ENCODE assay signal across 25 mouse cellular contexts in genomic region chr9:117692486-117692885, GRCm38 (mm10).
DNase-seq lines count a peak whose midpoint lies in the region; ATAC-seq and TF ChIP-seq lines count a peak whose summit lies in the region.
"Had no signal": no experiment of that assay in that cellular context is flagged by ENCODE, and none has a peak within 500 bp of the region (broad histone marks: within the 10 kb centered on the region; RNA-seq: fewer than 3 reads in every experiment).

No protein-coding gene starts in this region.

- TF ChIP-seq CTCF in Patski (IDR thresholded peaks at IDR 0.05): no peak

- no peak overlapping the region for H3K4me2 ChIP-seq in heart, embryonic 12.5 days
- H3K4me2 ChIP-seq in forebrain, embryonic 12.5 days: no peak overlapping the region
- H3K4me2 ChIP-seq: embryonic facial prominence, embryonic 13.5 days; hindbrain, embryonic 14.5 days; kidney, embryonic 15.5 days; liver, embryonic 11.5 days; neural tube, embryonic 13.5 days had no signal

- ATAC-seq in heart, embryonic 12.5 days (ENCODE audit: insufficient number of reproducible peaks, low FRiP score): no peak
- peak; percentile 62 for ATAC-seq in Patski
- ATAC-seq in forebrain, embryonic 12.5 days (ENCODE audit: low FRiP score): no peak
- ATAC-seq: forebrain, postnatal 0 days; intestine, embryonic 16.5 days had no signal

- H3K4me3 ChIP-seq in heart, embryonic 12.5 days: no peak overlapping the region
- no peak overlapping the region for H3K4me3 ChIP-seq in forebrain, embryonic 12.5 days (replicated peaks)
- H3K4me3 ChIP-seq: embryonic facial prominence, embryonic 13.5 days; gastrocnemius, adult 2 months; kidney, embryonic 15.5 days; neural tube, embryonic 13.5 days had no signal

- peak; percentile 49 for DNase-seq in heart, adult 11 months
- DNase-seq in 416B (ENCODE audit: low read depth): peak; percentile 18
- peak; percentile 56 for DNase-seq in Patski (ENCODE audit: low read depth, low spot score)
- DNase-seq in fibroblast of lung, adult 2 months (ENCODE audit: low read depth): peak; percentile 10
- no peak for DNase-seq in left cerebral cortex, adult 18-20 months (ENCODE audit: low spot score in 2 of 2)
- DNase-seq: cerebellum, adult 2 months; forebrain, postnatal 0 days; gastrocnemius, adult 2 months; heart, adult 18-20 months; heart, postnatal 36 days; kidney, postnatal 4 days; layer of hippocampus, adult 9-11 months; lung, adult 18-20 months; lung, postnatal 14 days; right cerebral cortex, adult 18-20 months had no signal

- H3K36me3 ChIP-seq in heart, embryonic 12.5 days: no peaks in the 10 kb centered on the region
- H3K36me3 ChIP-seq in forebrain, embryonic 12.5 days (replicated peaks): no peaks in the 10 kb centered on the region
- H3K36me3 ChIP-seq: embryonic facial prominence, embryonic 13.5 days; G1E; kidney, embryonic 15.5 days; neural tube, embryonic 13.5 days had no signal

- H3K9ac ChIP-seq in heart, embryonic 12.5 days: no peak overlapping the region
- H3K9ac ChIP-seq in forebrain, embryonic 12.5 days: no peak overlapping the region
- H3K9ac ChIP-seq: embryonic facial prominence, embryonic 13.5 days; forebrain, postnatal 0 days; hindbrain, embryonic 14.5 days; kidney, embryonic 15.5 days; neural tube, embryonic 13.5 days had no signal

- in situ Hi-C loops in Patski (cut with MboI; ENCODE audit: low pct_unique_long_range_greater_than_20kb): no loop called here

- WGBS in heart, embryonic 12.5 days: 62% methylated on average over 9 of the region's 9 CpGs
- 45% methylated on average over 9 of the region's 9 CpGs for WGBS in forebrain, embryonic 12.5 days

- POLR2A ChIA-PET in Patski (lab: Charles Lee): no interaction called here

- CTCF ChIA-PET in Patski (lab: Charles Lee): no interaction called here

- no peak overlapping the region for H3K27ac ChIP-seq in heart, embryonic 12.5 days (ENCODE audit: poor library complexity, severe bottlenecking)
- no peak overlapping the region for H3K27ac ChIP-seq in forebrain, embryonic 12.5 days
- H3K27ac ChIP-seq: embryonic facial prominence, embryonic 13.5 days; gastrocnemius, adult 2 months; hindbrain, embryonic 14.5 days; kidney, embryonic 15.5 days; neural tube, embryonic 13.5 days; stomach, postnatal 0 days had no signal

- H3K9me3 ChIP-seq in heart, embryonic 12.5 days (replicated peaks): no peaks in the 10 kb centered on the region; the same call in 1 of the 2 replicates
- H3K9me3 ChIP-seq in forebrain, embryonic 12.5 days: no peaks in the 10 kb centered on the region
- H3K9me3 ChIP-seq: kidney, embryonic 15.5 days; neural tube, embryonic 13.5 days had no signal

- no peaks in the 10 kb centered on the region for H3K27me3 ChIP-seq in heart, embryonic 12.5 days (replicated peaks)
- H3K27me3 ChIP-seq in Patski: peaks cover 1% of the 10 kb centered on the region
- H3K27me3 ChIP-seq in forebrain, embryonic 12.5 days: no peaks in the 10 kb centered on the region
- H3K27me3 ChIP-seq: embryonic facial prominence, embryonic 13.5 days; kidney, embryonic 15.5 days; neural tube, embryonic 13.5 days had no signal

- no peaks in the 10 kb centered on the region for H3K4me1 ChIP-seq in heart, embryonic 12.5 days (replicated peaks)
- no peaks in the 10 kb centered on the region for H3K4me1 ChIP-seq in forebrain, embryonic 12.5 days
- H3K4me1 ChIP-seq: embryonic facial prominence, embryonic 13.5 days; kidney, embryonic 15.5 days; neural tube, embryonic 13.5 days had no signal

Comparison
In these comparisons a context has a peak if more than half of its experiments do, and no peak if none do; other contexts are left out.
1. DNase-seq: peak in heart, adult 11 months (single experiment), 416B (single experiment), Patski (single experiment) and fibroblast of lung, adult 2 months (single experiment); none in left cerebral cortex, adult 18-20 months (0 of 2).